Mouse (Mus musculus) stomach, postnatal 0 days (tissue): Measurements from ENCODE around the gene Pea15a. TPM values are rescaled to one million over a fixed set of nuclear protein-coding genes. Genes with fewer than 3 reads are reported as not detected.

Experiments
- ATAC-seq: fragments of 200-750 bp; cut with Nextera tagmentation; 2 replicates; pipeline ENCODE4 v1.8.0; 2017; ENCODE audit not compliant: low FRiP score, low TSS enrichment
- DNase-seq: peaks from one replicate; pipeline ENCODE4 v3.0.0-alpha.2; 2016; ENCODE audit warnings: low spot score
- H3K27ac ChIP-seq: fragments of 300-500 bp; sonication (generic); replicated peaks from 2 replicates; pipeline ENCODE4 v1.5.1; 2014; ENCODE audit warnings: mild to moderate bottlenecking, control low read depth
- H3K27me3 ChIP-seq: fragments of 300-500 bp; sonication (generic); 2 replicates; pipeline ENCODE4 v1.6.1; 2014; ENCODE audit warnings: low read length; ENCODE audit not compliant: control insufficient read depth, insufficient read depth
- H3K36me3 ChIP-seq: fragments of 300-500 bp; sonication (generic); 2 replicates; pipeline ENCODE4 v1.6.1; 2014; ENCODE audit warnings: low read length, mixed read lengths; ENCODE audit not compliant: control insufficient read depth, insufficient read depth
- H3K4me1 ChIP-seq: fragments of 300-500 bp; sonication (generic); replicated peaks from 2 replicates; pipeline ENCODE4 v1.6.1; 2014; ENCODE audit warnings: antibody characterized with exemption; ENCODE audit not compliant: control insufficient read depth, insufficient read depth
- H3K4me2 ChIP-seq: fragments of 300-500 bp; sonication (generic); replicated peaks from 2 replicates; pipeline ENCODE4 v1.6.1; 2014; ENCODE audit warnings: low read depth, mild to moderate bottlenecking, control low read depth, moderate library complexity
- H3K4me3 ChIP-seq: fragments of 300-500 bp; sonication (generic); 2 replicates; pipeline ENCODE4 v1.5.1; 2014; ENCODE audit warnings: low read depth, low read length, control low read depth
- H3K9ac ChIP-seq: fragments of 300-500 bp; sonication (generic); 2 replicates; pipeline ENCODE4 v1.6.1; 2014; ENCODE audit warnings: mild to moderate bottlenecking, low read length, control low read depth, mixed read lengths
- H3K9me3 ChIP-seq: fragments of 300-500 bp; sonication (generic); 2 replicates; pipeline ENCODE4 v1.6.1; 2016; ENCODE audit warnings: low read length; ENCODE audit not compliant: control insufficient read depth
- CTCF ChIP-seq: IDR thresholded peaks from 2 replicates; pipeline ENCODE4 v1.5.1; 2016; ENCODE audit warnings: antibody characterized with exemption, low read depth, mild to moderate bottlenecking, moderate library complexity
- EP300 ChIP-seq: optimal IDR thresholded peaks from 2 replicates; pipeline ENCODE3; 2016; ENCODE audit warnings: antibody characterized with exemption
- WGBS: fragments of 180-500 bp; shearing (Covaris S2); extraction: QIAGEN DNeasy Blood & Tissue Kit; methylation state at CpG from one replicate; pipeline ENCODE4 v1.1.7; 2014; 5-methylcytosine and 5-hydroxymethylcytosine counted together
- polyA plus RNA-seq: library from polyadenylated mRNA; unstranded; fragments of >200 nt; fragmentation: Nextera tagmentation; extraction: Ambion mirVana; gene quantifications from 2 replicates; pipeline ENCODE4 v1.2.1, GENCODE M21; 2015

The Pea15a gene
- polyA plus RNA-seq, 1 experiment from 2014 or later = 79.4 TPM

- no peak overlapping the region for H3K4me2 ChIP-seq
- WGBS = 91% methylated on average over 5 of the region's 5 CpGs
- no peak overlapping the region for H3K4me3 ChIP-seq
- TF ChIP-seq CTCF (no peak), EP300 (no peak)
- peaks cover 34% of the 10 kb centered on the region for H3K36me3 ChIP-seq
- no peaks in the 10 kb centered on the region for H3K9me3 ChIP-seq
- H3K27ac ChIP-seq = no peak overlapping the region
- ATAC-seq = no peak
- H3K9ac ChIP-seq = no peak overlapping the region
- no peaks in the 10 kb centered on the region for H3K4me1 ChIP-seq
- H3K27me3 ChIP-seq = no peaks in the 10 kb centered on the region
- no peak for DNase-seq
Observed at GRCm38 (mm10) chr1:172167911-172168310, 38.7 kb downstream of the Pea15a start.

- Histone ChIP-seq H3K27me3 (no peaks in the 10 kb centered on the region), H3K4me2 (no peak overlapping the region), H3K27ac (no peak overlapping the region), H3K9ac (no peak overlapping the region), H3K36me3 (peaks cover 11% of the 10 kb centered on the region), H3K4me1 (no peaks in the 10 kb centered on the region), H3K9me3 (no peaks in the 10 kb centered on the region), H3K4me3 (no peak overlapping the region)
- no peak for DNase-seq
- 84% methylated on average over 6 of the region's 6 CpGs for WGBS
- no peak for TF ChIP-seq EP300
- no peak for TF ChIP-seq CTCF
- ATAC-seq = no peak
Observed at GRCm38 (mm10) chr1:172162959-172163358, 43.6 kb downstream of the Pea15a start.

- H3K9ac ChIP-seq = no peak overlapping the region
- H3K9me3 ChIP-seq = no peaks in the 10 kb centered on the region
- ATAC-seq (no peak), DNase-seq (no peak)
- WGBS = 83% methylated on average over 1 of the region's 1 CpGs
- H3K36me3 ChIP-seq = peaks cover 7% of the 10 kb centered on the region
- no peaks in the 10 kb centered on the region for H3K27me3 ChIP-seq
- H3K4me2 ChIP-seq = no peak overlapping the region
- no peak for TF ChIP-seq EP300
- TF ChIP-seq CTCF = peak; percentile 75
- no peaks in the 10 kb centered on the region for H3K4me1 ChIP-seq
- H3K27ac ChIP-seq = no peak overlapping the region
- H3K4me3 ChIP-seq = no peak overlapping the region
Observed at GRCm38 (mm10) chr1:172162009-172162408, 44.6 kb downstream of the Pea15a start.

GRCm38 (mm10) chr1:172160508-172160907 is 46.1 kb downstream of the Pea15a start:
- Histone ChIP-seq H3K36me3 (0 out of 2 replicates have a peak, but pooled peaks cover 2% of the 10 kb centered on the region), H3K4me2 (no peak overlapping the region), H3K27ac (no peak overlapping the region), H3K27me3 (no peaks in the 10 kb centered on the region), H3K9me3 (no peaks in the 10 kb centered on the region), H3K9ac (no peak overlapping the region), H3K4me3 (no peak overlapping the region), H3K4me1 (no peaks in the 10 kb centered on the region)
- TF ChIP-seq CTCF = no peak
- no peak for TF ChIP-seq EP300
- DNase-seq (no peak), ATAC-seq (peak; percentile 59; the same call in 1 of the 2 replicates)

- no peak overlapping the region for H3K9ac ChIP-seq
- 16% methylated on average over 4 of the region's 4 CpGs for WGBS
- peak; percentile 59; the same call in 1 of the 2 replicates for ATAC-seq
- no peak overlapping the region for H3K4me3 ChIP-seq
- no peaks in the 10 kb centered on the region for H3K9me3 ChIP-seq
- no peak for TF ChIP-seq CTCF
- no peak for TF ChIP-seq EP300
- H3K27me3 ChIP-seq = no peaks in the 10 kb centered on the region
- no peaks in the 10 kb centered on the region for H3K4me1 ChIP-seq
- no peak overlapping the region for H3K27ac ChIP-seq
- no peak for DNase-seq
- H3K36me3 ChIP-seq = 0 out of 2 replicates have a peak, but pooled peaks cover 2% of the 10 kb centered on the region
- no peak overlapping the region for H3K4me2 ChIP-seq
Observed at GRCm38 (mm10) chr1:172159970-172160369, 46.6 kb downstream of the Pea15a start.

- WGBS = 82% methylated on average over 3 of the region's 3 CpGs
- H3K36me3 ChIP-seq = peaks cover 5% of the 10 kb centered on the region
- no peak overlapping the region for H3K4me3 ChIP-seq
- H3K9me3 ChIP-seq = no peaks in the 10 kb centered on the region
- H3K9ac ChIP-seq = no peak overlapping the region
- TF ChIP-seq EP300 (no peak), CTCF (no peak)
- H3K27ac ChIP-seq = no peak overlapping the region
- H3K4me1 ChIP-seq = no peaks in the 10 kb centered on the region
- H3K27me3 ChIP-seq = no peaks in the 10 kb centered on the region
- DNase-seq (no peak), ATAC-seq (no peak)
- no peak overlapping the region for H3K4me2 ChIP-seq
Observed at GRCm38 (mm10) chr1:172155518-172155917, 51.1 kb downstream of the Pea15a start.
